Mouse (Mus musculus) spleen, adult 2 months (tissue): ENCODE data around the gene Mfap2.

Experiments
- CTCF ChIP-seq: fragments of 200-500 bp; IDR thresholded peaks from 2 replicates; pipeline ENCODE4 v1.5.1; 2011; ENCODE audit warnings: mild to moderate bottlenecking, inconsistent platforms; ENCODE audit not compliant: insufficient read depth, insufficient read length, insufficient replicate concordance; ENCODE audit errors: extremely low read depth
- POLR2A ChIP-seq: fragments of 200-500 bp; IDR thresholded peaks from 2 replicates; pipeline ENCODE4 v1.6.1; 2011; ENCODE audit warnings: low read depth, low read length, inconsistent platforms

GRCm38 (mm10) chr4:141008028-141008427 is 2.2 kb upstream of the Mfap2 start:
- TF ChIP-seq POLR2A (no peak), CTCF (no peak)
